Mouse (Mus musculus): ENCODE measurements at regions not wholly inside any gene's neighbourhood (a gene's known extent, or its start where the extent isn't known, plus 50 kb on each side); places are given as distances from the start of the nearest gene placed in this dataset.
A peak's percentile ranks its signal among the peaks of the same experiment; 100 is the strongest.

DNA sequence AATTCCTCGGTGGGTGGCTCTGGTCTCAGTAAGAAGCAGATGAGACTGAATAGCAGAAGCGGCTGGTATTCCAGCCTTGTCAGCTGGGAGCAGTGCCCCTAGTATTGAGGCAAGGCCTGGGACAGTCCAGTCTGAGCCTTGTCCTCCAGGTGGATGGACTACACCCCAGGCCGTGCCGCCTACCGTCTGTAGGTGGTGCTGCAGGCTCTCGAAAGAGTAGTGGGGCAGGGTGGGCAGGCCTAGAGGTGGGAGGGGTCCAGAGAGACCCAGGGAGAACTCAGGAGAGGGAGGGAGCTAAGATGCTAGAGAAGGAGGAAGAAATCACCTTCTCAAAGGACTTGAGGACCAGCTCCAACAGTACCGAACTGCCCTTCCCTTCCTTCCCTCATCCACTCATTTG, 326.0 kb downstream of the Matn1 start:
- TF ChIP-seq NANOG (IDR thresholded peaks at IDR 0.05; ENCODE audit: borderline replicate concordance, low read length) (no peak), CTCF (conservative IDR thresholded peaks at IDR 0.05; ENCODE audit: low read length) (peak; percentile 29)
- H3K36me3 ChIP-seq (ENCODE audit: insufficient read depth, low read length): no peaks in the 10 kb centered on the region
- peaks cover 18% of the 10 kb centered on the region for H3K4me1 ChIP-seq (replicated peaks; ENCODE audit: low read depth, low read length)
- no peak overlapping the region for H3K4me3 ChIP-seq (replicated peaks; ENCODE audit: low read length)
- H3K27me3 ChIP-seq (ENCODE audit: insufficient read depth, low read length): peaks cover 15% of the 10 kb centered on the region; the same call in 1 of the 2 replicates
- peaks cover 6% of the 10 kb centered on the region; the same call in 1 of the 2 replicates for H3K9me3 ChIP-seq (ENCODE audit: low read length)

DNA sequence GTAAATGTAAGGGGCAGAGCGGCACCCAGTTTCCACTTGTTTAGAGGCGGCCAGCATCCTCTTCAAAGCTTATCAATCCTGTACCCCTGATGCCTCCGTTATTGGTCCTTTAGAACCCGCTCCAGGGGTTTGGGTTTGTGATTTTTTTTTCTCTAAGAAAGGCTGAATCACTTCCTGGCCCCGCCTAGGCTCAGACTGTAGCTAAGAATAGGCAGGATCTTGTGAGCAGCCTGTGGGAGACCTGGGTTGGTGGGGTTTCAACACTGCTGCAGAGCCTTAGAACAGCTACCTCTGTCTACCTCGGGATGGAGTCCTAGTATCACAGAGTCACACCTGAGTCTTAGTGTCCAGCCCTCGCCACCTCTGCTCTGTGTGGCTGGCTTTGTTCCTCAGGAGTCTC, 327.9 kb downstream of the Matn1 start:
- Histone ChIP-seq H3K36me3 (ENCODE audit: insufficient read depth, low read length) (no peaks in the 10 kb centered on the region), H3K9me3 (ENCODE audit: low read length) (peaks cover 6% of the 10 kb centered on the region; the same call in 1 of the 2 replicates), H3K4me1 (replicated peaks; ENCODE audit: low read depth, low read length) (peaks cover 11% of the 10 kb centered on the region), H3K27me3 (ENCODE audit: insufficient read depth, low read length) (0 out of 2 replicates have a peak, but pooled peaks cover 3% of the 10 kb centered on the region), H3K4me3 (replicated peaks; ENCODE audit: low read length) (no peak overlapping the region)
- TF ChIP-seq CTCF (conservative IDR thresholded peaks at IDR 0.05; ENCODE audit: low read length) (no peak), POU5F1 (IDR thresholded peaks at IDR 0.05; ENCODE audit: borderline replicate concordance, low read length) (no peak), NANOG (IDR thresholded peaks at IDR 0.05; ENCODE audit: borderline replicate concordance, low read length) (no peak)

DNA sequence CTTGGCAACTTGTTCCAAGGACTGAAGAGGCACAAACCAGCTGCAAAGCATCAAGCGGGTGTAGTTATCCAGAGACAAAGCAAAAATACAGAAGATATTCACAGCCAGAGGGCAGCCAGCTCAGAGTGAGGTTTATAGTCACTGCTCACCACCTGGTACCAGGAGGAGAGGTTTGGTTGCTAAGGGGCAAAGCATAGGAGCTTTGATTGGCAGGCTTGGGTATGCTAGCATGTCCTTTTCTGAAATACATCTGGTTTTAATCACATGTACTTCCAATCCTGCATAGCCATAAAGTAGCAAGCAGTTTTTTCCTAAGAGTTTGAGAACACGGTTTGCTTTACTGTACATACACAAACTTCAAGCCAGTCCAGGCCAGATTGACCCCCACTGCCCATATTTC, 349.4 kb downstream of the Matn1 start:
- TF ChIP-seq POU5F1 (IDR thresholded peaks at IDR 0.05; ENCODE audit: borderline replicate concordance, low read length) (no peak), CTCF (conservative IDR thresholded peaks at IDR 0.05; ENCODE audit: low read length) (no peak)
- no peaks in the 10 kb centered on the region for H3K27me3 ChIP-seq (ENCODE audit: insufficient read depth, low read length)
- H3K9me3 ChIP-seq (ENCODE audit: low read length): no peaks in the 10 kb centered on the region
- no peaks in the 10 kb centered on the region for H3K36me3 ChIP-seq (ENCODE audit: insufficient read depth, low read length)
- no peak overlapping the region for H3K4me3 ChIP-seq (replicated peaks; ENCODE audit: low read length)
- H3K4me1 ChIP-seq (replicated peaks; ENCODE audit: low read depth, low read length): 0 out of 2 replicates have a peak, but pooled peaks cover 1% of the 10 kb centered on the region

DNA sequence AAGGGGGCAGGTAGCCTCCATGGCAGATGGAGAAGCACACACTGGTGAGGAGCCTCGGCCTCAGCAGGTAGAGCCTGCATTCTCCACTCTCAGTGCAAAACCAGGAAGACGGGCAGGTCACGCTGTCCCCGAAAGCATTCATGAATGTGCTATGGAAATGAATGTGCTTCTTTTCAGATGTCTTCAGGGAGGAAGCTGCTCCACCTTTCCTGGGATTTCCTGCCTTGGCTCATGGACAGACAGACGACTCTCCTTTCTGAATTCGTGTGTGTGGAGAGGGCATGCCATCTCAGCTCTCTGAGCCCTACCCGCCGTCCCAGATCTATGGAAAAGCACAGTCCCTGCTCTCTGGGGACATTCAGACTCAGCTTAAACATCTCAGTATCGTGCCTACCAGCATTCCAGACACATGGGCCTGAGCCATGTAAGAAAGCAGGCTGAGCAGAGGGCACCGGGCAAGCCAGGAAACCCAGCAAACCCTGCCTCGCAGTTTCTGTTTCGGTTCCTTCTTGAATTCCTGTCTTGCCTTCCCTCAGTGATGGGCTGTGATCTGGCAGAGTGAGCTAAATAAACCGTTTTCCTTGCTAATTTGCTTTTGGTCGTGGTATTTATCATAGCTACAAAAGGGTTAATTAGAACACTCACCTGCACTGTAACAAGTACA, 354.0 kb downstream of the Matn1 start:
- Histone ChIP-seq H3K9me3 (ENCODE audit: low read length) (no peaks in the 10 kb centered on the region), H3K36me3 (ENCODE audit: insufficient read depth, low read length) (no peaks in the 10 kb centered on the region), H3K4me3 (replicated peaks; ENCODE audit: low read length) (no peak overlapping the region), H3K27me3 (ENCODE audit: insufficient read depth, low read length) (no peaks in the 10 kb centered on the region), H3K4me1 (replicated peaks; ENCODE audit: low read depth, low read length) (no peaks in the 10 kb centered on the region)
- TF ChIP-seq CTCF (conservative IDR thresholded peaks at IDR 0.05; ENCODE audit: low read length) (no peak), POU5F1 (IDR thresholded peaks at IDR 0.05; ENCODE audit: borderline replicate concordance, low read length) (no peak), NANOG (IDR thresholded peaks at IDR 0.05; ENCODE audit: borderline replicate concordance, low read length) (no peak)

DNA sequence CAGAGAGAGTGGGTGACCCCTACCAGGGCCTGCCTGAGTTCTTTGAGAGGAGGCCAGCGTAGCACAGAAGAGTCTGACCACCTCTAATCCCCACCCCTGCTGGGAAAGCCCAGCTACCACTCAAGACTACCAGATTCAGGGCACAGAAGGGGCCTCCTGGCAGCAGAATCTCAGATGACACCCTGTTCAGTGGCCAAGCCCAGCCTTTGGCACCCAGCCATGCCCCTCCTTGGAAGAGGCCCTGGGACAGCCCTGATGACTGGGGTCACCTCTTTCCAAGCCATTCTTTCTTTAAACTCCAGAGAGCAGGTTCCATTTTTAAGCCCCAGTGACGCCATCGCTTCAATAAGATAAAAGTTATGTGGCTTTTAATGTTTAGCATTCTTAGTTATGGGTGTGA, 359.8 kb downstream of the Matn1 start:
- Histone ChIP-seq H3K4me3 (replicated peaks; ENCODE audit: low read length) (no peak overlapping the region), H3K9me3 (ENCODE audit: low read length) (no peaks in the 10 kb centered on the region), H3K4me1 (replicated peaks; ENCODE audit: low read depth, low read length) (no peaks in the 10 kb centered on the region), H3K36me3 (ENCODE audit: insufficient read depth, low read length) (no peaks in the 10 kb centered on the region), H3K27me3 (ENCODE audit: insufficient read depth, low read length) (no peaks in the 10 kb centered on the region)
- no peak for TF ChIP-seq CTCF (conservative IDR thresholded peaks at IDR 0.05; ENCODE audit: low read length)
- no peak for TF ChIP-seq NANOG (IDR thresholded peaks at IDR 0.05; ENCODE audit: borderline replicate concordance, low read length)
- TF ChIP-seq POU5F1 (IDR thresholded peaks at IDR 0.05; ENCODE audit: borderline replicate concordance, low read length): no peak

DNA sequence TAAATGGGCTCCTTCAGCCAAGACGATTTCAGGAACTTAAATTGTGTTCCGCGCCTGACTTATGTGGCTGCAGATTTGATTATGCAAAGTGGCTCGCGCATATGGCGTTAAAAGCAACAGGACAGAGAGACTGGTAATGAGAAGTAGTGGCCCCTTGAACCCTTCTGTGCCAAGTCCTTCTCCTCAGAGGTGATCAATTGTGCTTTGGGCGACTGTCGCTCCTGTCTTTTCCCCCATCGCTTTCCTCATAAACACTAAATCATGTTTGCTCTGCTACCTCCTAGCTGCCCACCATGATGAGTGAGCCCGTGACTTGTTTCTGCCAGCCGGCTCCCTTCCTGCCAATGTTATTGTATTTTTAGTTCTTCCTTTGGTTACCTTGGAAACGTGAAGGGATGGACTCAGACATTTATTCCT, 360.2 kb downstream of the Matn1 start:
- no peaks in the 10 kb centered on the region for H3K9me3 ChIP-seq (ENCODE audit: low read length)
- TF ChIP-seq CTCF (conservative IDR thresholded peaks at IDR 0.05; ENCODE audit: low read length) (no peak), NANOG (IDR thresholded peaks at IDR 0.05; ENCODE audit: borderline replicate concordance, low read length) (no peak), POU5F1 (IDR thresholded peaks at IDR 0.05; ENCODE audit: borderline replicate concordance, low read length) (no peak)
- no peaks in the 10 kb centered on the region for H3K36me3 ChIP-seq (ENCODE audit: insufficient read depth, low read length)
- H3K4me3 ChIP-seq (replicated peaks; ENCODE audit: low read length): no peak overlapping the region
- no peaks in the 10 kb centered on the region for H3K4me1 ChIP-seq (replicated peaks; ENCODE audit: low read depth, low read length)
- no peaks in the 10 kb centered on the region for H3K27me3 ChIP-seq (ENCODE audit: insufficient read depth, low read length)

DNA sequence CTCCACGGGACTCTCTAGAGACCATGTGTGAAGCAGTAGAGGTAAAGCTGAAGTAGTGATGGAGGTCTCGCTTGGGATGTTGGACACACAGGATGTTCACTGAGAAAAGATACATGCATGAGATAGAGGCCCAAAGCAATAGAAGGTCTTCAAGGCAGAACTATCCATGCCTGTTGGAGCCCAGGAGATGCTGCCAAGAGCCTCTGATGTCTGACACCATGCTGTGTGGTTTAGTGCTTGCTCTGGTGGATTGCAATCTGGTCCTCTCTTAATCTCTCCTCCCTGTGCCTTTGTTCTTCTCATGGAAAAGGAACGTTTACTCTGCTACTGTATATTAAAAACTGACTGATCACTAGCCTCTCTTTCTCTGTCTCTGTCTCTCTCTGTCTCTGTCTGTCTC, 370.0 kb downstream of the Matn1 start:
- Histone ChIP-seq H3K27me3 (ENCODE audit: insufficient read depth, low read length) (no peaks in the 10 kb centered on the region), H3K36me3 (ENCODE audit: insufficient read depth, low read length) (no peaks in the 10 kb centered on the region), H3K4me3 (replicated peaks; ENCODE audit: low read length) (no peak overlapping the region), H3K9me3 (ENCODE audit: low read length) (no peaks in the 10 kb centered on the region), H3K4me1 (replicated peaks; ENCODE audit: low read depth, low read length) (no peaks in the 10 kb centered on the region)
- no peak for TF ChIP-seq POU5F1 (IDR thresholded peaks at IDR 0.05; ENCODE audit: borderline replicate concordance, low read length)
- no peak for TF ChIP-seq NANOG (IDR thresholded peaks at IDR 0.05; ENCODE audit: borderline replicate concordance, low read length)
- no peak for TF ChIP-seq CTCF (conservative IDR thresholded peaks at IDR 0.05; ENCODE audit: low read length)

DNA sequence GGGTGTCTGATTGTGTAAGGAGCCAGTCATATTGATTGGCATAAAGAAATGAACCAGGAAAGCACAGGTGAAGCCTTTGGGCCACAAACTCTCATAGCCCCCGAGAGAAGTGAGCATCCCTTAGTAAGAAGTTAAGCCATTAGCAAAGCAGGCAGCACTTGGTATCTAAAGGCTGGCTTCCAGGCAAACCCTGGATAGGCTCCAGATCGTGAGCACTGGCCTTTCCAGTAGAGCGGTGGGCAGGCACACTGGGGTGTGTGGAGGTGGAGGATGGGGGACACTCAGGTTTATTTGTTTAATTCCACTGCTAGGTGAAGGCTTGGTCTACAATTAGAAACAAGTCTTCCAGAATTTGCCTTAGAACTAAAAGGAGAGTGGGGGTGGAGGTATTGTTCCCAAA, 371.9 kb downstream of the Matn1 start:
- Histone ChIP-seq H3K4me1 (replicated peaks; ENCODE audit: low read depth, low read length) (no peaks in the 10 kb centered on the region), H3K9me3 (ENCODE audit: low read length) (no peaks in the 10 kb centered on the region), H3K36me3 (ENCODE audit: insufficient read depth, low read length) (no peaks in the 10 kb centered on the region), H3K4me3 (replicated peaks; ENCODE audit: low read length) (no peak overlapping the region), H3K27me3 (ENCODE audit: insufficient read depth, low read length) (no peaks in the 10 kb centered on the region)
- TF ChIP-seq CTCF (conservative IDR thresholded peaks at IDR 0.05; ENCODE audit: low read length) (no peak), POU5F1 (IDR thresholded peaks at IDR 0.05; ENCODE audit: borderline replicate concordance, low read length) (no peak), NANOG (IDR thresholded peaks at IDR 0.05; ENCODE audit: borderline replicate concordance, low read length) (no peak)

DNA sequence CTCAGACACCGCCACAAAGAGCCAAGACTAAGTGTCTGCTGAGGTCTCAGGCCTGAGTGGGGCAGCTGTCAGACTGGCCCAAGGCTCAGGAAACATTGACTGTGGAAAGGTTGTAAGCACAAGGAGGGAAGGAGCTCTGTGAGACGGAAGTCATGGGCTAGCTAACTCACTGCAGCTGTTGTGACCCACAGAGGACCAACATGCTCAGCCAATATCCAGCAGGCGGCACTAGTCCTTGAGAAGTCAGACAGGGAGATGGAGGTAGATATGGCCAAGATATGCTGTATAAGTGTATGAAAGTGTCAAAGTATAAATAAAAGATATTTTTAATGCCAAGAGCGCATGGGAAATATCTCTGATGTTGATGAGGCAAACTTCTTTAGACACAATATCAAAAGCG, 378.1 kb downstream of the Matn1 start:
- no peaks in the 10 kb centered on the region for H3K4me1 ChIP-seq (replicated peaks; ENCODE audit: low read depth, low read length)
- no peaks in the 10 kb centered on the region for H3K36me3 ChIP-seq (ENCODE audit: insufficient read depth, low read length)
- no peak overlapping the region for H3K4me3 ChIP-seq (replicated peaks; ENCODE audit: low read length)
- TF ChIP-seq CTCF (conservative IDR thresholded peaks at IDR 0.05; ENCODE audit: low read length) (no peak), NANOG (IDR thresholded peaks at IDR 0.05; ENCODE audit: borderline replicate concordance, low read length) (no peak), POU5F1 (IDR thresholded peaks at IDR 0.05; ENCODE audit: borderline replicate concordance, low read length) (no peak)
- H3K27me3 ChIP-seq (ENCODE audit: insufficient read depth, low read length): no peaks in the 10 kb centered on the region
- H3K9me3 ChIP-seq (ENCODE audit: low read length): no peaks in the 10 kb centered on the region

All from E14TG2a.4 (cell line).